Mouse (Mus musculus): ENCODE data around the gene Tctex1d2.

Tctex1d2 gene

GRCm38 (mm10) chr16:32472276-32473015 is 52.9 kb downstream of the Tctex1d2 start:
- DNase-seq: no peak

GRCm38 (mm10) chr16:32477315-32477714 is 57.8 kb downstream of the Tctex1d2 start:
- no peak for DNase-seq

Measured in thymus, postnatal 4 days (tissue).